Mouse (Mus musculus): Measurements from ENCODE around the gene Ehd4. TPM values are rescaled to one million over a fixed set of nuclear protein-coding genes. Genes with fewer than 3 reads are reported as not detected.

The Ehd4 gene
- polyA plus RNA-seq, 1 experiment from 2014 or later, result 26.3 TPM

Other genes with a start within 250 kb of the Ehd4 start
- gene Mapkbp1, start 181.9 kb downstream of the Ehd4 start, polyA plus RNA-seq (2016; fragmentation: Nextera tagmentation; extraction: Ambion mirVana), result 3.5 and 4.0 TPM in 2 replicates
- 20.4 and 20.6 TPM in 2 replicates for gene Jmjd7, start 127.1 kb downstream of the Ehd4 start, polyA plus RNA-seq (2016; fragmentation: Nextera tagmentation; extraction: Ambion mirVana)
- gene Gm28042, start 127.1 kb downstream of the Ehd4 start, polyA plus RNA-seq (2016; fragmentation: Nextera tagmentation; extraction: Ambion mirVana), result 5.6 and 6.2 TPM in 2 replicates
- 1.8 and 2.8 TPM in 2 replicates for gene Pla2g4b, start 121.2 kb downstream of the Ehd4 start, polyA plus RNA-seq (2016; fragmentation: Nextera tagmentation; extraction: Ambion mirVana)
- gene Pla2g4e, start 90.7 kb upstream of the Ehd4 start, polyA plus RNA-seq (2016; fragmentation: Nextera tagmentation; extraction: Ambion mirVana), result not detected in 2 replicates
- 0.04 and 0.05 TPM in 2 replicates for gene Pla2g4d, start 134.6 kb upstream of the Ehd4 start, polyA plus RNA-seq (2016; fragmentation: Nextera tagmentation; extraction: Ambion mirVana)
- gene Pla2g4f, start 159.6 kb upstream of the Ehd4 start, polyA plus RNA-seq (2016; fragmentation: Nextera tagmentation; extraction: Ambion mirVana), result not detected in 2 replicates
- gene Vps39, start 198.5 kb upstream of the Ehd4 start, polyA plus RNA-seq (2016; fragmentation: Nextera tagmentation; extraction: Ambion mirVana), result 24.6 and 27.1 TPM in 2 replicates
- 7.0 and 10.1 TPM in 2 replicates for gene Ganc, start 249.3 kb upstream of the Ehd4 start, polyA plus RNA-seq (2016; fragmentation: Nextera tagmentation; extraction: Ambion mirVana)
- gene Tmem87a, start 249.5 kb upstream of the Ehd4 start, polyA plus RNA-seq (2016; fragmentation: Nextera tagmentation; extraction: Ambion mirVana), result 7.1 TPM in 2 replicates